Mouse (Mus musculus) testis, postnatal 10 days (tissue): ENCODE results near the gene Serpinf2.

Experiments
- DNase-seq: peaks from one replicate; pipeline ENCODE4 v3.0.0; 2021; ENCODE audit warnings: low spot score

Gene Serpinf2

DNA sequence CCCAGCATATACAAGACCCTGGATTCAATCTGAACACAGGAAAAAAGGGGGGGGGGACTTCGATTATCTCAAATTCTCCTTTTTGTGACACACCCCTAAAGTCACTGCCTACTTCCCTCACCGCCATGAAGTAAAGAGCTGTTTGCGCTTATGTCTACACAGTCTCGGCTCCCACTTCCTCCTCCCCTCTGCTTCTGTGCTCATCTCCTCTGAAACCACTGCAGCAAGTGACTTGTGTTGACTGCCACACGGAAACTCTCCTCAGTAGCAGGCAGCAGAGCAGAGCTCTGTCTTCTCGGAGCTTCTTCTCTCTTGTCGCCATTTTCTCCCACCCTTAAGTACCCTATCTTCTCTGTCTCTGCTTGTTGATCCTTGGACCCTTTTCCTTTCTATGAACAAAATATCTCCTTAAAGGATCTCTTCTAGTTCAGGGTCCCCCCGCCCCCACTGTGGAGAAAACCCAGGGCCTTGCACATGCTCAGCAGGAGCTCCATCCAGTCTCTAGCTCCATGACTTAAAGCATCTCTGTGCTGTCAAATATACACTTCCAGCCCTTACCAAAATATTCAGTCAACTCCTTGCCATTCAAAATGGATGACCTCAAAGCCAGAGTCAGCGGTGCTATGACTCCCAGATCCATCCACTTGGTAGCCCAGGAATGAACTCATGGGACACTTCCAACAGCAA is 10.2 kb downstream of the Serpinf2 start:
- no peak for DNase-seq

DNA sequence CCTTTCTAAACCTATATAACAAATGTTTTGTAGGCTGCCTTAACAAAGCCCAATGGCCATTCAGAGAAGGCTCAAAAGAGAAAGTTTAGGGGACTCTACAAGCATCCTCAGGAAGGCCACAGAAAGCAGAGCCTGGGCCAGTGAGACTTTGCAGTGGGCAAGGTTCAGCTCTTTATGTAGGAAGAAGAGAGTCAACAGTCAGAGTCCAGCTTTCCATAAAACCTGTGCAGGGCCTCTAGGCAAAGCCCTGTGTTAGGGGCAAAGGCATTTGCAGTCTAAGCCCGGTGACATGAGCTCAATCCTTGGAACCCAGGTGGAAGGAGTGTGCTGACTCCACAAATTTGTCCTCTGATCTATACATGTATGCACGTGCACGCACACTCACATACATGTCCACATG is 14.9 kb downstream of the Serpinf2 start:
- DNase-seq = no peak

- DNase-seq = no peak
Measured at GRCm38 (mm10) chr11:75424033-75424432, 15.4 kb downstream of the Serpinf2 start.

GRCm38 (mm10) chr11:75423091-75423490 is 16.3 kb downstream of the Serpinf2 start:
- DNase-seq = no peak

GRCm38 (mm10) chr11:75422013-75422792 is 17.2 kb downstream of the Serpinf2 start, which contains the start of gene Serpinf1:
Gene Serpinf1, minus strand, starts transcription at chr11:75422701.
- DNase-seq = no peak

DNA sequence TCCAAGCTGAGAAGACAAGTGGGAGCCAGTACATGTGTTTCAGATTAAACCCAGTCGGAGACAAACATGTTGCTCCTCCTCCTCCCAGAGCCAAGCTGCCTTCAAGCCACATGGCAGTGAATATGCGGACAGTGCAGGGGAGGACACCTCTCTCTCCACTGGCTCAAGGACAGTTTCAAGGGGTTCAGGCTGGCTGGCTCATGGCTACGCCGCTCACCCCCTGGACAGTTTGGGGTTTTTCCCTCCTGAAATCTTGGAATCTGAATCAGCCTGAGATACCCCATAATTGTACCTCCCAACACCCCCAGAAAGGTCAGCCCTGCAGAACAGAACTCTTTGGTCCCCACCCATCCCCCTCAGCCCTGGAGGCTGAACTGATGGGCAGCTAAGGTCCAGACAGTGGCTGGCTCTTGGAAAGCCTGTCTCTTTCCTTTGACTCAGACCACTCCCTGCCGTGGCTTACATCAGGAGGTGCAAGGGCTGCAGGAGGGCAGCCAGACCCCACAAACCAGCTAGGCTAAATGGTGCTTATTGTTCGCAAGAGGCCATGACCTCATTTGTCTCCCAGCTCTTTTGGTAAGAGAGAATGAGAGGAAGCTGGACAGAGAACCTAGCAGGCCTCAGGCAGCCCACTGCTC is 17.9 kb downstream of the Serpinf2 start:
- DNase-seq = peak; percentile 58

GRCm38 (mm10) chr11:75420810-75421374 is 18.5 kb downstream of the Serpinf2 start:
- DNase-seq = no peak

DNA sequence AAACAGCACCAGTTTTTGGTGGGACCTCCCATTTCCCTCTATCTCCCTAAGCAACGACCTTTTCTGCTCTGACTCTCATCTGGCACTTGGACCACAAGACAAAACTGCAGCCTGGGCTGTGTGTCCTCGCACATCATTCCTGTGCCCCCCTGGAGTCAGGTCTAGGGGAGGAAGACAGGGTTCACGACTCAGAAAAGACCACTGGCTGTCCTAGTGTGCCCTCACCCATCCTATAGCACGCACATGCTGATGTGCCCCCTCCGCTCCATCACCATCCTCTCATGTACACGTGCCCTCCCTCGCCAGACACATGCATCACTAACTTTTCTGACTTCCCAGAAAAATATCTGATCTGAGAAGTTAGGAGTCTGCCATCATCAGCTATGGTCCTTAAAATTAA is 19.4 kb downstream of the Serpinf2 start:
- DNase-seq = no peak

GRCm38 (mm10) chr11:75415994-75416393 is 23.4 kb downstream of the Serpinf2 start:
- DNase-seq = no peak

DNA sequence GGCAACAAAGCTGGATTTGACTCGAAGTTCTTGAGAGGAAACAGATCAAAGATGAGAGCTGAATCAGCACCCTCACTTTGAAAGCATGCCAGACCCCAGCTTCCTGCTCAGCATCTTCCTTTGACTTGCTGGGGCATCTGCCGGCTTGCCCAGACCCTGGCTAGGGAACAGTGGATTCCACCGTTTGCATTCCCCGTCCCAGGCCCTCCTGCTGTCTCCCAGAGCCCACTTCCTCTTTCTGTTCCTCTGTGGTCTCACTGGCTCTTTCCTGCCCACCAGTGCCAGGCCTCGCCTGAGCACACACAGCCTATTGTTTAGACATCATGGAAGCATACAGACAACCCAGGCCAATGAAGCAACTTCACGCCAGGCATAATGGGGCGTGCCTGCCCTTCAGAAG is 24.3 kb downstream of the Serpinf2 start:
- DNase-seq = no peak

GRCm38 (mm10) chr11:75410591-75410990 is 28.8 kb downstream of the Serpinf2 start:
- no peak for DNase-seq

- DNase-seq = no peak
Measured at GRCm38 (mm10) chr11:75409679-75410575, 29.5 kb downstream of the Serpinf2 start.

- DNase-seq = peak; percentile 71
Measured at GRCm38 (mm10) chr11:75406865-75407264, 32.5 kb downstream of the Serpinf2 start.

- no peak for DNase-seq
Measured at GRCm38 (mm10) chr11:75406104-75406503, 33.3 kb downstream of the Serpinf2 start.

- no peak for DNase-seq
Measured at GRCm38 (mm10) chr11:75404801-75405200, 34.6 kb downstream of the Serpinf2 start.

- DNase-seq = no peak
Measured at GRCm38 (mm10) chr11:75403301-75404052, 35.9 kb downstream of the Serpinf2 start.

DNA sequence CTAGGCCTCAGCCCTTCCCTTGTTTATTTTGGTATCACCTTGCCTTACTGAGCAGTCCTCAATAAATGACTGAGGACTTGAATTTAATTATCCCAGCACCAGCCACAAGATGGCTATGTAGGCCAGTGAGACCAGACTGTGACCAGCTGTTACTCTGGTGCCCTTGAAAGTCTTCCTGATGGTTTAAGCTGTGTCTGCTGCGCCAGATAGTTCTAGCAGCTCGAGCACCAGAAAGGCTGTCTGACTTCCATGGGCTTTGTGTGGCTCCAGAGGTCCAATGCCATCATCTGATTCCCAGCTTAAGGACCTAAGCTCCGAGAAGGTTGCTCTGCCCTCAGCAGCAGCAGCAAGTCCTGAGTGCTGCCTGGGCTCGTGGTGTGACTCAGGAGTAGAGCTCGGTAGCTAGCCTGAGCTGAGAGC is 37.1 kb downstream of the Serpinf2 start:
- peak; percentile 58 for DNase-seq

DNA sequence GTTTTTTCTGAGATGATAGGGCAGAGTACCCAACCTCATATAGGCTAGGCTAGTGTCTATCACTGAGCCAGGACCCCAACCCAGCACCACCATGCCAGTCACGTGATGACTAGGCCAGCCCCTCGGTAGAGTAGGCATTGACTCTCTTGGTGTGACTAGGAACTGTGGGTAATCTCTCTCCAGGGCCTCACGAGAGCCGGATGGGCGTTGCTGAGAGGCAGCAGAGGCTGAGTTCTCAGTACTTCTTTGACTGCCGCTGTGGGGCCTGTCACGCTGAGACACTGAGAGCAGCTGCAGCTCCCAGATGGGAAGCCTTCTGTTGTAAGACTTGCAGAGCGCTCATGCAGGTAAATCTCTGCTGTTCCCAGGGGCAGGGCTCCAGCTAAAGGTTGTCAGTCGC is 39.3 kb downstream of the Serpinf2 start:
- DNase-seq = no peak

DNA sequence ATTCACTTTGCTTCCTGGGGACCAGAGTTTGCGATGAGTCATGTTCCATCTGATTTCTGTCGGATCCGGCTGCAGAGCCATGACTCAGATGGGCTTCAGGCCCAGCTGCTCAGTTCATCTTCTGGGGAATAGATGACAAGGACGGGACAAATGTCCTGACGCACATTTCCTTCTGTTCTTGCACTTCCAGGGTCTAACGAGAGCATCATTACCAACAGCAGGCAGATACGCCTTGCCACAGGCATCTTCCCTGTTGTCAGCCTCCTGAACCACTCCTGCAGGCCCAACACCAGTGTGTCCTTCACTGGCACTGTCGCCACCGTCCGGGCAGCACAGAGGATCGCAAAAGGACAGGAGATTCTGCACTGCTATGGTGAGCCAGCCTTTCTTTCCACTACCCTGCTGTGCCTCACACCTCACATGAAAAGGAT is 40.0 kb downstream of the Serpinf2 start:
- DNase-seq = no peak

DNA sequence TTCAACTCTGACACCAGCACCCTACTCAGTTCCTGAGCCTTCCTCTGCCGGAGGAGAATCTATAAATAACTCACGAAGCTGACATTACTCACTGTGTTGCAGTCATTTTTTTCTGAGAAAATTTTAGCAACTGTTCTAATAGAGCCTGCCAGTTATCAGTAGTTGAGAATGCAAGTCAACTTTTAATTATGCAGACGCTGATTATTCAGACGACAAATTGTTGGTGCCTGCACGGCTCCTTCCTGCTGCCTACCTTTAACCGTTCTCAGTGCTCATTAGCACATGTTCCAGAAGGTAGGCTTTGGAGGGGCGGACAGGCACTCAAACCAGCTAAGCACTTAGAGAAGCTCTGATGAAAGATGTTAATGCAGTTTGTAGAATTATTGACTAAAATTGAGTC is 41.9 kb downstream of the Serpinf2 start:
- no peak for DNase-seq

GRCm38 (mm10) chr11:75395611-75396010 is 43.8 kb downstream of the Serpinf2 start:
- DNase-seq = no peak
